Mouse (Mus musculus): ENCODE results near the gene Cse1l.

The Cse1l gene

DNA sequence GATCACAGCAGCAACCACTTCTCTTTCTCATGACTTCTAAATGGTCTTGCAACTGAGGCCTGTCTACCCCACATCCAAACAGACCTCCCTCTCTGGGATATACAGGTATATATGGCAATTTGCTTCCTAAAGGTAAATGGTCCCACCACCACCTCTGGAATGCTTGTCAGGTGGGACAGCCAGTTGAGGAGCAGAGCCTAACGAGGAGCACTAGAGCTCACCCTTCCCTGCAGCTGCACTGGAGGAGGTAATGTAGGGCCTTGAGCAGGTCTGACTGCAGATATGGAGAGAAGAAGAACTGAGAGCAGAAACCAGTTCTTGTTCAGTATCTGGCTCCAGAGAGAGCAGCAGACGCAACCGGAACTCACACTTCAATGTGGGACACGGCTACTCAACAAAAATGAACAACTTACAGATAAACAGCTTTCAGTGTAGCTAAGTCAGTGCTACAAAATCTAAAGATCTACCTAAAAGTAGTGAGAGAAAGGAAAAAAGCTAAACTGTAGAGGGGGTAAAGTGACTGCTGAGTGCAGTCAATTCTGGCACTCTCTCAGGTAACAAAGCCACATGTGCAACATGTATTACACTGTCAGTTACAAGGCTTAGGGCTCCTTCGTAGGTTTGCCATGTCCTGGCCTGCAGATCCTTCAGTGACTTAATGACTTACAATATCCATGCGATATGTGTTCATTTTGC lies 68.5 kb downstream of the Cse1l start:
- no peak for DNase-seq (ENCODE audit: low spot score in 2 of 2)

DNA sequence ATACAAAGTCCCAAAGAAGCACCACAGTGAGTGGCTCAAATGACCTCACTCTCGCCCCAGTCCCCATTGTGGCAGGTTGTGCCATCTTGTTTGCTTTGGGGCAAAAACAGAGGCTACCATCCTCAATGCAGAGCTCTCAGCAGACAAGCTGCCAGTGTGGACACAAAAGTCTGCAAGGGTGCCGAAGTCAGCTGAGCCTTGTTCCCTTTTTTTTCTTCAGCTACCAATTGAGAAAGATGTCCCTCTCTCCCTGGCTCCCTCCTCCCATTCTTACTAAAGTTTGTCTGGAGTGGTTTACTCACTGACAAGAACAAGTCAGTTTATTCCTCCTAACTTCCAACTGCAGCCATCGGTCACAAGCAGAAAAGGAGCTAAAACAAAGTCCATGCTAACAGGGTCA lies 70.5 kb downstream of the Cse1l start:
- no peak for DNase-seq (ENCODE audit: low spot score in 2 of 2)

DNA sequence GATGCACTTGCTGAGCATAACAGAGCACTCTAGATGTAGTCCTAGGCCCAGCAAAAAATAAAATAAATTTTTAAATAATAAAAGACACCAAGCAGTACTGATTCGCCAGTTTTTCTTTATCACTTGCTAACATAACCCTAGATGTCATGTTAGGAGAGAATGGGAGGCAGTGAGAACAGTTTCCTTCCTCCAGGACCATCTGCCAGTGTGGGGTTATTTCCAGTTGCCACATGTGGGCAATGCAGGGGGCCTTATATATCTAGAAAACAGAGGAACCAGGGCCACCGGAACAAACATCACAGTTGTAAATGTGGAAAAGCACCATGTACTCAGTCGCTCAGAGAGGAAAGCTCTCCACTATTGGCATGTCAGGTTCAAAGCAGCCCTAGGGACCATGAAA lies 71.7 kb downstream of the Cse1l start:
- DNase-seq (ENCODE audit: low spot score in 2 of 2), result no peak

- no peak for DNase-seq (ENCODE audit: low spot score in 2 of 2)
These were observed 74.3 kb downstream of the Cse1l start for GRCm38 (mm10) chr2:166980161-166980560.

DNA sequence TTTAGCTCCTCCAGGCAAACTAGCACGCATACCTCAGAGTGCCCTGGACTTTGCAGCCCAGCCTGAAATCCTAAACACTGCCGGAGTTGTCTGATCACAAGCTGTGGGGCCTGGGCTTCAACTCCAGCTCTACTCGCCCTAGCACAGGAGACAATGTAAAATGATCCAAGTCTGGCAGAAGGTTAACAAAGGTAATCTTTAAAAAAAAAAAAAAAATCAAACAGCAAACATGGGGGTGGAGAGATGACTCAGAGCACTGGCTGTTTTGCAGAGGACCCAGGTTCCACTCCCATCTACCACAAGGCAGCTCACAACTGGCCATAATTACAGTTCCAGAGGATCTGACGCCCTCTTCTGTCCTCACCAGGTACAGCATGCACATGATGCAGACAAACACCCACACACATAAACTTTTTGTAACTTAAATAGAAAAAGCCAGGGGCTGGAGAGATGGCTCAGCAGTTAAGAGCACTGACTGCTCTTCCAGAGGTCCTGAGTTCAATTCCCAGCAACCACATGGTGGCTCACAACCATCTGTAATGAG lies 77.6 kb downstream of the Cse1l start:
- DNase-seq (ENCODE audit: low spot score in 2 of 2), result no peak

DNA sequence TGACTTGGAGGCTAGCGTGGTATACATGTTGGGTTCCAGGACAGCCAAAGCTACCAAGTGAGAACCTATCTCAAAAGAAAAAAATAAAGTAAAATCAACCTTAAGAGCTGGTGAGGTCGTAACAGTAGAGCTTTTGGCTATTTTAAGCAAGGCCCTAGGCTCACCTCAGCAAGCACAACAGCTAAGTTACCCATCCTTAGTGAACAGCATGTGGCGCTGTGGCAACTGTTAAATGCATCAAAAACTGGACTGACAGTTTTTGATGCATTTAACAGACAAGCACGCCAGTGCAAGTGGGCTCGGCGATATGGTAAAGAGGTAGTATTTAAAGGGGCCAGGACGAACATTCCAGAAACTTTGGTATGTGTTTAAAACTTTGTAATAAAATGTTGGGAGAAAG lies 85.0 kb downstream of the Cse1l start:
- DNase-seq (ENCODE audit: low spot score in 2 of 2), result no peak

- no peak for DNase-seq (ENCODE audit: low spot score in 2 of 2)
These were observed 86.1 kb downstream of the Cse1l start for GRCm38 (mm10) chr2:166991945-166992344.

DNA sequence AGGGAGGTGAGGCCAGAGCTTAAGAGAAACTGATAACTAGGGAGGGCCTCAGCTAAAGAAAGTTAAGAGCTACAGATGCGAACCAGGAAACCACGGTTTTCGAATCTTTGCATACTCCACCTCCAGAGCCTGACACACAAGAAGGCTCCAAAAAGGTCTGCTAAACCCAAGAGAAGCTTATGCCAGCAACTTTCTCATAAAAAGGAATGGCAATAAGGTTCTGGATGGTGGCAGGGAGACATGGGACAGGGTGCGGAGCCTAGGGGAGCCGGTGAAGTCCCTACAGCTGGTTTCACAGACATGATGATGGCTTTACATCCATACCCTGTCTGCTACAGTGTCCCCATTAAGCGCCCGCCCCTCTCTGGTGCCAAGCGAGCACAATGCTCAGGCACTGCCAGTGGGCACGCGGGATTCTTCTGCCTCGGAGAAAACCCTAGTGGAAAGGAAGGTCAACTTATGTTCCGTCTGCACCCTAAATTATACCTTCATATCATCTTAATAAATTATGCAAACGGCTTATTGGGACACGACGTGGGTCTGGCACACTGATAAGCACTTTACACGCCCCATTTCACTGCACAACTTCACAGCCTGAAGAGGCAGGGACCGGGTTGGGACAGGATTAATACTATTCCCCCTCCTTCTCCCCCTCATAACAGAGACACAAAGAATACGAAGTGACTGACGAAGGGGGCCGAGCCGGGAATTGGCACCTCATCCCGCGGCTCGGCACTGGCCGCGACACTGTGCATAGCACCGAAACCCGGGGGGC lies 89.4 kb downstream of the Cse1l start:
- peak in 1 of 2 experiments; percentile 26 for DNase-seq (ENCODE audit: low spot score in 2 of 2)
